Mouse (Mus musculus): ENCODE results near the gene Brd1. TPM values are rescaled to one million over a fixed set of nuclear protein-coding genes. Genes with fewer than 3 reads are reported as not detected.
"Not testable (repeated sequence)": the region's sequence is repeated elsewhere in the genome, so short reads cannot be mapped to it uniquely, and the experiment has no call there.

Brd1 gene
- polyA plus RNA-seq, 1 experiment, result 10.3 TPM

GRCm38 (mm10) chr15:88712501-88712900 lies 21.5 kb downstream of the Brd1 start:
- Histone ChIP-seq H3K4me1 (ENCODE audit: control insufficient read depth, insufficient read depth, insufficient read length, low read length) (no peaks in the 10 kb centered on the region; the same call in 1 of the 2 replicates), H3K27ac (replicated peaks; ENCODE audit: low read depth, low read length) (no peak overlapping the region), H3K4me3 (ENCODE audit: insufficient read depth, low read depth, low read length) (no peak overlapping the region)

GRCm38 (mm10) chr15:88709878-88710277 lies 24.2 kb downstream of the Brd1 start:
- H3K27ac ChIP-seq (replicated peaks; ENCODE audit: low read depth, low read length), result no peak overlapping the region
- no peaks in the 10 kb centered on the region; the same call in 1 of the 2 replicates for H3K4me1 ChIP-seq (ENCODE audit: control insufficient read depth, insufficient read depth, insufficient read length, low read length)

GRCm38 (mm10) chr15:88708657-88709511 lies 25.1 kb downstream of the Brd1 start:
- Histone ChIP-seq H3K4me3 (ENCODE audit: insufficient read depth, low read depth, low read length) (no peak overlapping the region), H3K27ac (replicated peaks; ENCODE audit: low read depth, low read length) (no peak overlapping the region), H3K4me1 (ENCODE audit: control insufficient read depth, insufficient read depth, insufficient read length, low read length) (no peaks in the 10 kb centered on the region; the same call in 1 of the 2 replicates)

More at GRCm38 (mm10) chr15:88709878-88710277, 24.2 kb downstream of the Brd1 start:
- H3K4me3 ChIP-seq (ENCODE audit: insufficient read depth, low read depth, low read length), result no peak overlapping the region

GRCm38 (mm10) chr15:88708204-88708603 lies 25.8 kb downstream of the Brd1 start:
- Histone ChIP-seq H3K4me3 (ENCODE audit: insufficient read depth, low read depth, low read length) (no peak overlapping the region), H3K4me1 (ENCODE audit: control insufficient read depth, insufficient read depth, insufficient read length, low read length) (no peaks in the 10 kb centered on the region; the same call in 1 of the 2 replicates), H3K27ac (replicated peaks; ENCODE audit: low read depth, low read length) (no peak overlapping the region)

- not testable (repeated sequence) for H3K27ac ChIP-seq (replicated peaks; ENCODE audit: low read depth, low read length)
These were observed 27.0 kb downstream of the Brd1 start for GRCm38 (mm10) chr15:88706987-88707386.

GRCm38 (mm10) chr15:88706320-88706719 lies 27.7 kb downstream of the Brd1 start:
- no peak overlapping the region for H3K4me3 ChIP-seq (ENCODE audit: insufficient read depth, low read depth, low read length)
- no peaks in the 10 kb centered on the region; the same call in 1 of the 2 replicates for H3K4me1 ChIP-seq (ENCODE audit: control insufficient read depth, insufficient read depth, insufficient read length, low read length)
- no peak overlapping the region for H3K27ac ChIP-seq (replicated peaks; ENCODE audit: low read depth, low read length)

More at GRCm38 (mm10) chr15:88706987-88707386, 27.0 kb downstream of the Brd1 start:
- not testable (repeated sequence) for H3K4me1 ChIP-seq (ENCODE audit: control insufficient read depth, insufficient read depth, insufficient read length, low read length); H3K4me3 ChIP-seq (ENCODE audit: insufficient read depth, low read depth, low read length)

- H3K27ac ChIP-seq (replicated peaks; ENCODE audit: low read depth, low read length), result no peak overlapping the region
- no peak overlapping the region for H3K4me3 ChIP-seq (ENCODE audit: insufficient read depth, low read depth, low read length)
These were observed 29.7 kb downstream of the Brd1 start for GRCm38 (mm10) chr15:88704284-88704683.

GRCm38 (mm10) chr15:88702501-88702900 lies 31.5 kb downstream of the Brd1 start:
- Histone ChIP-seq H3K4me1 (ENCODE audit: control insufficient read depth, insufficient read depth, insufficient read length, low read length) (no peaks in the 10 kb centered on the region), H3K27ac (replicated peaks; ENCODE audit: low read depth, low read length) (no peak overlapping the region)

More at GRCm38 (mm10) chr15:88704284-88704683, 29.7 kb downstream of the Brd1 start:
- no peaks in the 10 kb centered on the region for H3K4me1 ChIP-seq (ENCODE audit: control insufficient read depth, insufficient read depth, insufficient read length, low read length)

GRCm38 (mm10) chr15:88700759-88701158 lies 33.3 kb downstream of the Brd1 start:
- no peak overlapping the region for H3K4me3 ChIP-seq (ENCODE audit: insufficient read depth, low read depth, low read length)
- no peak overlapping the region for H3K27ac ChIP-seq (replicated peaks; ENCODE audit: low read depth, low read length)
- no peaks in the 10 kb centered on the region for H3K4me1 ChIP-seq (ENCODE audit: control insufficient read depth, insufficient read depth, insufficient read length, low read length)

More at GRCm38 (mm10) chr15:88702501-88702900, 31.5 kb downstream of the Brd1 start:
- no peak overlapping the region for H3K4me3 ChIP-seq (ENCODE audit: insufficient read depth, low read depth, low read length)

- Histone ChIP-seq H3K27ac (replicated peaks; ENCODE audit: low read depth, low read length) (no peak overlapping the region), H3K4me3 (ENCODE audit: insufficient read depth, low read depth, low read length) (no peak overlapping the region), H3K4me1 (ENCODE audit: control insufficient read depth, insufficient read depth, insufficient read length, low read length) (no peaks in the 10 kb centered on the region; the same call in 1 of the 2 replicates)
These were observed 34.5 kb downstream of the Brd1 start for GRCm38 (mm10) chr15:88699508-88699907.

- Histone ChIP-seq H3K4me3 (ENCODE audit: insufficient read depth, low read depth, low read length) (no peak overlapping the region), H3K27ac (replicated peaks; ENCODE audit: low read depth, low read length) (no peak overlapping the region), H3K4me1 (ENCODE audit: control insufficient read depth, insufficient read depth, insufficient read length, low read length) (peaks cover 6% of the 10 kb centered on the region)
These were observed 36.4 kb downstream of the Brd1 start for GRCm38 (mm10) chr15:88697586-88697985.

- Histone ChIP-seq H3K4me1 (ENCODE audit: control insufficient read depth, insufficient read depth, insufficient read length, low read length) (peaks cover 9% of the 10 kb centered on the region), H3K4me3 (ENCODE audit: insufficient read depth, low read depth, low read length) (no peak overlapping the region), H3K27ac (replicated peaks; ENCODE audit: low read depth, low read length) (no peak overlapping the region)
These were observed 38.0 kb downstream of the Brd1 start for GRCm38 (mm10) chr15:88696055-88696454.

GRCm38 (mm10) chr15:88694033-88694432 lies 40.0 kb downstream of the Brd1 start:
- Histone ChIP-seq H3K27ac (replicated peaks; ENCODE audit: low read depth, low read length) (no peak overlapping the region), H3K4me1 (ENCODE audit: control insufficient read depth, insufficient read depth, insufficient read length, low read length) (peaks cover 9% of the 10 kb centered on the region), H3K4me3 (ENCODE audit: insufficient read depth, low read depth, low read length) (no peak overlapping the region)

GRCm38 (mm10) chr15:88692720-88693119 lies 41.3 kb downstream of the Brd1 start:
- Histone ChIP-seq H3K4me1 (ENCODE audit: control insufficient read depth, insufficient read depth, insufficient read length, low read length) (peaks cover 9% of the 10 kb centered on the region), H3K4me3 (ENCODE audit: insufficient read depth, low read depth, low read length) (no peak overlapping the region)

GRCm38 (mm10) chr15:88691129-88691528 lies 42.9 kb downstream of the Brd1 start:
- Histone ChIP-seq H3K4me1 (ENCODE audit: control insufficient read depth, insufficient read depth, insufficient read length, low read length) (peaks cover 9% of the 10 kb centered on the region), H3K27ac (replicated peaks; ENCODE audit: low read depth, low read length) (no peak overlapping the region), H3K4me3 (ENCODE audit: insufficient read depth, low read depth, low read length) (no peak overlapping the region)

More at GRCm38 (mm10) chr15:88692720-88693119, 41.3 kb downstream of the Brd1 start:
- H3K27ac ChIP-seq (replicated peaks; ENCODE audit: low read depth, low read length), result no peak overlapping the region

GRCm38 (mm10) chr15:88688120-88688519 lies 45.9 kb downstream of the Brd1 start:
- Histone ChIP-seq H3K4me1 (ENCODE audit: control insufficient read depth, insufficient read depth, insufficient read length, low read length) (peaks cover 6% of the 10 kb centered on the region), H3K27ac (replicated peaks; ENCODE audit: low read depth, low read length) (no peak overlapping the region), H3K4me3 (ENCODE audit: insufficient read depth, low read depth, low read length) (no peak overlapping the region)

Measured in brown adipose tissue, adult 24 weeks (tissue).